Mouse (Mus musculus) ES-Bruce4 (cell line): ENCODE results near the gene Map2k6. TPM values are rescaled to one million over a fixed set of nuclear protein-coding genes. Genes with fewer than 3 reads are reported as not detected.
A peak's percentile ranks its signal among the peaks of the same experiment; 100 is the strongest.

ENCODE experiments used
- H3K27ac ChIP-seq: 2 replicates; pipeline ENCODE4 v1.5.1; 2012; ENCODE audit warnings: low read length, inconsistent platforms; ENCODE audit not compliant: insufficient read depth
- H3K27me3 ChIP-seq: 2 replicates; pipeline ENCODE4 v1.6.1; 2012; ENCODE audit warnings: mild to moderate bottlenecking, low read length, inconsistent platforms; ENCODE audit not compliant: control insufficient read depth, poor library complexity, insufficient read depth, severe bottlenecking
- H3K36me3 ChIP-seq: 2 replicates; pipeline ENCODE4 v1.6.1; 2012; ENCODE audit warnings: inconsistent platforms, mild to moderate bottlenecking, low read length, moderate library complexity; ENCODE audit not compliant: control insufficient read depth, poor library complexity, insufficient read depth, severe bottlenecking
- H3K4me1 ChIP-seq: one replicate; pipeline ENCODE4 v1.8.1; 2011; ENCODE audit warnings: low read length; ENCODE audit not compliant: control insufficient read depth, insufficient read depth
- H3K4me3 ChIP-seq: 2 replicates; pipeline ENCODE4 v1.5.1; 2011; ENCODE audit warnings: low read depth, mild to moderate bottlenecking, low read length
- H3K9ac ChIP-seq: 2 replicates; pipeline ENCODE4 v1.6.1; 2012; ENCODE audit warnings: low read depth, mild to moderate bottlenecking, inconsistent platforms; ENCODE audit not compliant: poor library complexity, severe bottlenecking
- H3K9me3 ChIP-seq: replicated peaks from 2 replicates; pipeline ENCODE4 v1.6.1; 2012; ENCODE audit warnings: mild to moderate bottlenecking, low read length, inconsistent platforms; ENCODE audit not compliant: control insufficient read depth, poor library complexity, insufficient read depth, severe bottlenecking
- CTCF ChIP-seq: IDR thresholded peaks from one replicate; pipeline ENCODE4 v1.8.1; 2011; ENCODE audit warnings: low read depth, low read length
- EP300 ChIP-seq: IDR thresholded peaks from 2 replicates; pipeline ENCODE4 v1.6.1; 2011; ENCODE audit warnings: low read depth, low read length; ENCODE audit not compliant: insufficient read depth
- POLR2A ChIP-seq: IDR thresholded peaks from one replicate; pipeline ENCODE4 v1.8.1; 2011; ENCODE audit warnings: low read length; ENCODE audit not compliant: insufficient read depth
- polyA plus RNA-seq: library from polyadenylated mRNA; stranded (reverse); fragments of >200 nt; gene quantifications from 2 replicates; pipeline ENCODE4 v1.2.4, GENCODE M21; 2011; ENCODE audit warnings: low read depth; ENCODE audit not compliant: missing spikeins, insufficient read depth, insufficient read length

The Map2k6 gene
- polyA plus RNA-seq, 1 experiment: 10.1 TPM

DNA sequence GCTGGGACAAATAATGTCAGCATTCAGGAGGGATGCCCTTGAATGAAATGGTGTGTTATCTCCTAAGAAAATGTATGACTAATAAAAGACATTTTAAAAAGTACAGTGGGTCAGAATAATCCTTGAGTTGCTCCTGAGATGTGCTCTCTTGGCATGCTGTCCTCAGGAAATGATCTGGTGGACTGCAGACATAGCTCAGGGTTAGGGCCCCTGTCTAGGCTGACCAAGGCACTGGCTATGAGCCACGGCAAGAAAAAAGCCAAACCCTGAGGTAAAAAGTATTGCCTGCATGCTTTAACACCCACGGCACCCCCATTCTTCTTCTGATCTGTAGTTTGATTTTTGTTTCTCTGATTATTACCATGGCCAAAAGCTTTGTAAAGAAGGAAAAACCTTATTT lies 124.0 kb downstream of the Map2k6 start:
- Histone ChIP-seq H3K9me3 (no peaks in the 10 kb centered on the region), H3K4me3 (no peak overlapping the region), H3K9ac (no peak overlapping the region), H3K4me1 (no peaks in the 10 kb centered on the region), H3K27ac (no peak overlapping the region), H3K36me3 (no peaks in the 10 kb centered on the region), H3K27me3 (no peaks in the 10 kb centered on the region)
- TF ChIP-seq CTCF: no peak
- no peak for TF ChIP-seq EP300
- no peak for TF ChIP-seq POLR2A

DNA sequence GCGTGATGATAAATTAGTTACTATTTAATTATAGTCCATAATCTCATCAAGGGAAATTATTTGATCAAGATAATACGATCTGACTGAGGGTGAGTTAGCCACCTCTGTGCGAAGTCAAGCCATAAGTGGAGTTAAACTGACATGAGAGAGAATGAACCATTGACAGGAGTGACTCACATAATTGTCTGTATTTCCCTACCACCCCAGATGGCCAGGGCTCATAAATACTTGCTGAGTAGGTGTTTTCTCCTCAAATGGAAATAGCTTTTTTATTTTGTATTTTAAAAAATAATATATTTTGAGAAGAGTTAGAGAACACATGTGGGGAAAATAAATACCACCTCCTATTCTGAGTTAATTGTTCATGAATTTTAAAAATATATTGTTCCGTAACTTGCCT lies 127.2 kb downstream of the Map2k6 start:
- Histone ChIP-seq H3K36me3 (no peaks in the 10 kb centered on the region), H3K9ac (no peak overlapping the region), H3K27ac (no peak overlapping the region), H3K4me3 (no peak overlapping the region), H3K27me3 (no peaks in the 10 kb centered on the region; the same call in 1 of the 2 replicates), H3K9me3 (no peaks in the 10 kb centered on the region), H3K4me1 (no peaks in the 10 kb centered on the region)
- no peak for TF ChIP-seq CTCF
- no peak for TF ChIP-seq EP300
- TF ChIP-seq POLR2A: no peak

DNA sequence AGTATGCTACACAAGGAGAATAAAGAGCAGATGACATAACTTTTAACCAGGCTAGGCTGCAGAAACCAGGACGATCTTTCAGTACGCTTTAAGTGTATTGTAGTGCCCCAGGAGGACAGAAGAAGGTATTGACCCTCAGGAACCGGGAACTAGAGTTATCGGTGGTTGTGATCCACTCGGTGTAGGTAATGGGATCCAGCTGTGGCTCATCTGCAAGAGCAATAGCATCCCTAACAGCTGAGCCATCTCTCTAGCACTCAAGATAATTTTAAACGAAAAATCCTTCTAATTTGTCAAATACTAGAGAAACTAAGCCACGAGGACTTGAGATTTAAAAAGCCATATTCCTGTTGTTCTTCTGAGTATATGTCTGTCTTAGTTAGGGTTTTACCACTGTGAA lies 132.2 kb downstream of the Map2k6 start:
- Histone ChIP-seq H3K4me3 (no peak overlapping the region), H3K27me3 (no peaks in the 10 kb centered on the region; the same call in 1 of the 2 replicates), H3K36me3 (no peaks in the 10 kb centered on the region), H3K27ac (no peak overlapping the region), H3K9me3 (no peaks in the 10 kb centered on the region), H3K4me1 (no peaks in the 10 kb centered on the region), H3K9ac (no peak overlapping the region)
- TF ChIP-seq EP300 (no peak), CTCF (no peak), POLR2A (no peak)

DNA sequence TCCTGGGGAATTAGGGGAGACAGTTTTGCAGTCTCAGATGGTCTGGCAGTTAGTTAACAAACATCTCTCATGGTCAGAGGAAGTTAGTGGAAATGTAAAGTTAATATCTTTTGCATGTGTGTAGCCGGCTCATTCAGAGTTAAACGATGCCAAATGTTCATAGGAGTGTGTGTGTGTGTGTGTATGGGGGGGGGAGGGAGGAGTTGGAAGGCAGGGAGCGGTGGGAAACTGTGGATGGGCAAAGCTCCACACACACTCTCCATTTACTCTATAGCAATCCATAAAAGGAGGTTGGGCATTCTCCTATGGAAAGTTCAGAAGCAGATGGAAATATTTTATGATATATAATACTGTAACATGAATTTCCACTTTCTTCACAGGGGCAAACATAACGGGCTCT lies 135.9 kb downstream of the Map2k6 start:
- TF ChIP-seq POLR2A (no peak), EP300 (no peak)

DNA sequence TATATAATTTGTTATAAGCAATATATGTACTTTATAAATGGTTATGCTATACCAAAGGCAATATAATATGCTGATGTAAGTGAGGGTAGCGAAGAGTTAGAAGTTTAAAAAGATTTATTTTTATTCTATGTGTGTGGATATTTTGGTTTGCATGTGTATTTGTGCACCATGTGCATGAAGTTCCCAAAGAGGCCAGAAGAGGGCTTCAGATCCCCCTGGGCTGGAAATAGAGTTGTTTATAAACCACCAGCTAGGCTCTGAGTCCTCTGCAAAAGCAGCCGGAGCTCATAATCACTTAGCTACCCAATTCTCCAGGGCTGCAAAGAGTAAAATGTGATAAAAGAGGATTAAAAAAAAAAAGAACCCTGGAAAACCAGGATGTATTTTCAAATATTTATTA lies 137.6 kb downstream of the Map2k6 start:
- Histone ChIP-seq H3K27ac (no peak overlapping the region), H3K36me3 (no peaks in the 10 kb centered on the region), H3K9me3 (no peaks in the 10 kb centered on the region), H3K27me3 (0 out of 2 replicates have a peak, but pooled peaks cover 3% of the 10 kb centered on the region), H3K4me1 (no peaks in the 10 kb centered on the region), H3K9ac (no peak overlapping the region), H3K4me3 (no peak overlapping the region)
- TF ChIP-seq POLR2A: no peak
- no peak for TF ChIP-seq EP300
- TF ChIP-seq CTCF: no peak

More for the DNA sequence above, 135.9 kb downstream of the Map2k6 start:
- Histone ChIP-seq H3K27ac (no peak overlapping the region), H3K36me3 (no peaks in the 10 kb centered on the region), H3K4me3 (no peak overlapping the region), H3K4me1 (no peaks in the 10 kb centered on the region), H3K9ac (no peak overlapping the region), H3K9me3 (no peaks in the 10 kb centered on the region), H3K27me3 (0 out of 2 replicates have a peak, but pooled peaks cover 3% of the 10 kb centered on the region)

DNA sequence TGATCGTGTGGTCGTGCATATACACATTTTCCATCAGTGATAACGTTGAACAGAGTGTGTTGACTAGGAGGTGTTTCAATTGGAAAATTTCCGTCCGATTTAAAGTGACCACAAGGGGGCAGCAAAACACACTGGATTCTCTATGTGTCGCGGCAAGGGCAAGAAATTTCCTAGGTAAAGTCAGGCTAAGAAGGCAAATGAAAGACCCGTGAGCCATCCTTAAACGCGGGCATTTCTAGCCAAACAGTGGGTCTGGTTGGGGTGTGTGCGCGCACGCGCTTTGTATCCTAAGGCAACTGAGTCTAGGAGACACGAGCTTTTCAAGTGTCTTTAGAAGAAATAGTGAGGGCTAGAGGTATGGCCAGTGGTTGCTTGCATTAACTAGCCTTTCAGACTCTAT lies 138.7 kb downstream of the Map2k6 start:
- H3K4me3 ChIP-seq: no peak overlapping the region
- no peak overlapping the region for H3K27ac ChIP-seq

More for the DNA sequence above, 138.7 kb downstream of the Map2k6 start:
- H3K4me1 ChIP-seq: no peaks in the 10 kb centered on the region
- no peak overlapping the region for H3K9ac ChIP-seq
- H3K36me3 ChIP-seq: no peaks in the 10 kb centered on the region
- no peaks in the 10 kb centered on the region for H3K9me3 ChIP-seq
- H3K27me3 ChIP-seq: 0 out of 2 replicates have a peak, but pooled peaks cover 3% of the 10 kb centered on the region
- TF ChIP-seq CTCF: peak; percentile 38
- no peak for TF ChIP-seq POLR2A
